Mouse (Mus musculus) CH12.LX (cell line): ENCODE results near the gene Nudt16l1. TPM values are rescaled to one million over a fixed set of nuclear protein-coding genes. Genes with fewer than 3 reads are reported as not detected.

Experiments used
- DNase-seq: peaks from one replicate; pipeline ENCODE4 v3.0.0-alpha.2; 2013; ENCODE audit errors: extremely low read depth
- H3K27ac ChIP-seq: 2 replicates; pipeline ENCODE4 v1.5.1; 2012; ENCODE audit warnings: low read depth, mild to moderate bottlenecking, control low read depth, moderate library complexity; ENCODE audit not compliant: insufficient read depth
- H3K27me3 ChIP-seq: replicated peaks from 2 replicates; pipeline ENCODE3; 2012; ENCODE audit warnings: inconsistent platforms
- H3K36me3 ChIP-seq, 2 experiments: replicated peaks in 1 of 2; 2 replicates each; pipeline versions ENCODE3 to v1.6.1; 2012; ENCODE audit warnings: inconsistent platforms in 1 of 2, low read length in 1 of 2, mild to moderate bottlenecking in 1 of 2, mixed read lengths in 1 of 2, moderate library complexity in 1 of 2; ENCODE audit not compliant: control insufficient read depth in 1 of 2, insufficient read depth in 1 of 2
- H3K4me1 ChIP-seq, 2 experiments: 2 replicates each; pipeline ENCODE4 v1.6.1; 2012; ENCODE audit warnings: inconsistent platforms in 1 of 2, moderate library complexity in 1 of 2; ENCODE audit not compliant: insufficient read depth in 2 of 2, control insufficient read depth in 1 of 2
- H3K4me2 ChIP-seq: 2 replicates; pipeline ENCODE4 v1.6.1; 2012; ENCODE audit warnings: low read depth, mild to moderate bottlenecking, control low read depth; ENCODE audit not compliant: poor library complexity, insufficient read depth, severe bottlenecking
- H3K4me3 ChIP-seq, 3 experiments: fragments of 150-350 bp in 1 of 3; sonication (generic) in 1 of 3; replicated peaks in 1 of 3; 2 replicates each; pipeline versions ENCODE3 to v1.5.1; 2011 to 2012; ENCODE audit warnings: low read depth in 2 of 3, low read length in 2 of 3, mild to moderate bottlenecking in 2 of 3, moderate library complexity in 2 of 3, control low read depth in 1 of 3, improper control_type of control experiment in 1 of 3, inconsistent platforms in 1 of 3, mixed read lengths in 1 of 3; ENCODE audit not compliant: poor library complexity in 1 of 3
- H3K79me2 ChIP-seq: replicated peaks from 2 replicates; pipeline ENCODE4 v1.6.1; 2012; ENCODE audit warnings: mild to moderate bottlenecking, moderate library complexity; ENCODE audit not compliant: control insufficient read depth, poor library complexity, insufficient read depth, severe bottlenecking; ENCODE audit errors: extremely low read depth
- H3K9ac ChIP-seq: 2 replicates; pipeline ENCODE4 v1.6.1; 2012; ENCODE audit warnings: low read depth, mild to moderate bottlenecking, control low read depth, moderate library complexity; ENCODE audit not compliant: insufficient read depth
- H3K9me3 ChIP-seq: replicated peaks from 2 replicates; pipeline ENCODE3; 2012; ENCODE audit warnings: low read length, inconsistent platforms, mixed read lengths
- CHD1 ChIP-seq: IDR thresholded peaks from 2 replicates; pipeline ENCODE4 v1.6.1; 2012; ENCODE audit warnings: low read depth, low read length, improper control_type of control experiment, inconsistent platforms
- E2F4 ChIP-seq: IDR thresholded peaks from 2 replicates; pipeline ENCODE4 v1.6.1; 2011; ENCODE audit warnings: low read depth, low read length, improper control_type of control experiment; ENCODE audit not compliant: insufficient replicate concordance
- ELF1 ChIP-seq: IDR thresholded peaks from 2 replicates; pipeline ENCODE4 v1.6.1; 2014; ENCODE audit warnings: low read depth, mild to moderate bottlenecking, inconsistent platforms, low read length, improper control_type of control experiment
- EP300 ChIP-seq: IDR thresholded peaks from 2 replicates; pipeline ENCODE4 v1.6.1; 2011; ENCODE audit warnings: low read length, improper control_type of control experiment
- ETS1 ChIP-seq: conservative IDR thresholded peaks from 2 replicates; pipeline ENCODE4 v1.6.1; 2012; ENCODE audit warnings: low read depth, mild to moderate bottlenecking, inconsistent platforms, low read length, improper control_type of control experiment, moderate library complexity
- HCFC1 ChIP-seq: IDR thresholded peaks from 2 replicates; pipeline ENCODE4 v1.6.1; 2012; ENCODE audit warnings: low read depth, mild to moderate bottlenecking, inconsistent platforms, low read length, improper control_type of control experiment
- JUND ChIP-seq: conservative IDR thresholded peaks from 2 replicates; pipeline ENCODE4 v1.6.1; 2011; ENCODE audit warnings: low read depth, low read length, improper control_type of control experiment
- MAX ChIP-seq: IDR thresholded peaks from 2 replicates; pipeline ENCODE4 v1.6.1; 2011; ENCODE audit warnings: low read length, improper control_type of control experiment
- MEF2A ChIP-seq: IDR thresholded peaks from 2 replicates; pipeline ENCODE4 v1.6.1; 2014; ENCODE audit warnings: low read depth, mild to moderate bottlenecking, inconsistent platforms, low read length, improper control_type of control experiment, borderline replicate concordance
- PAX5 ChIP-seq: IDR thresholded peaks from 2 replicates; pipeline ENCODE4 v1.6.1; 2012; ENCODE audit warnings: low read length, inconsistent platforms, mixed read lengths
- POLR2A ChIP-seq: IDR thresholded peaks from 2 replicates; pipeline ENCODE4 v1.6.1; 2011; ENCODE audit warnings: low read depth, mild to moderate bottlenecking, improper control_type of control experiment, low read length
- SMC3 ChIP-seq: IDR thresholded peaks from 2 replicates; pipeline ENCODE4 v1.6.1; 2011; ENCODE audit warnings: low read depth, low read length, improper control_type of control experiment
- TBP ChIP-seq: conservative IDR thresholded peaks from 2 replicates; pipeline ENCODE4 v1.6.1; 2011; ENCODE audit warnings: low read depth, low read length, improper control_type of control experiment
- TCF12 ChIP-seq: IDR thresholded peaks from 2 replicates; pipeline ENCODE4 v1.6.1; 2014; ENCODE audit warnings: low read depth, mild to moderate bottlenecking, inconsistent platforms, low read length, improper control_type of control experiment
- UBTF ChIP-seq: IDR thresholded peaks from 2 replicates; pipeline ENCODE4 v1.6.1; 2012; ENCODE audit warnings: low read depth, mild to moderate bottlenecking, inconsistent platforms, low read length, improper control_type of control experiment, moderate library complexity
- USF1 ChIP-seq: IDR thresholded peaks from 2 replicates; pipeline ENCODE4 v1.6.1; 2014; ENCODE audit warnings: low read depth, mild to moderate bottlenecking, inconsistent platforms, low read length, improper control_type of control experiment
- USF2 ChIP-seq: conservative IDR thresholded peaks from 2 replicates; pipeline ENCODE4 v1.6.1; 2011; ENCODE audit warnings: low read depth, low read length, improper control_type of control experiment
- ZC3H11A ChIP-seq: IDR thresholded peaks from 2 replicates; pipeline ENCODE4 v1.6.1; 2012; ENCODE audit warnings: low read depth, mild to moderate bottlenecking, inconsistent platforms, low read length, improper control_type of control experiment
- ZNF384 ChIP-seq: IDR thresholded peaks from 2 replicates; pipeline ENCODE4 v1.6.1; 2012; ENCODE audit warnings: low read depth, low read length, improper control_type of control experiment, inconsistent platforms
- dilution Hi-C: fragments of 300-500 bp; cut with MboI; formaldehyde crosslinking; loops from 2 replicates; pipeline ENCODE4 v1.14.3; 2020; ENCODE audit warnings: low sequenced_read_pairs; ENCODE audit not compliant: extremely low pct_unique_long_range_greater_than_20kb, extremely low pct_ligation_motif_present
- in situ Hi-C: fragments of 300-500 bp; cut with MboI; formaldehyde crosslinking; loops from 3 replicates; pipeline ENCODE4 v1.14.3; 2019; ENCODE audit warnings: low sequenced_read_pairs, low pct_ligation_motif_present, low pct_unique_long_range_greater_than_20kb, mixed read lengths
- polyA plus RNA-seq: library from polyadenylated mRNA; unstranded; fragments of >175 nt; gene quantifications from 2 replicates; pipeline ENCODE4 v1.2.1, GENCODE M21; 2012; ENCODE audit warnings: low read depth; ENCODE audit not compliant: insufficient read length
- total RNA-seq, 2 experiments: library from RNA; depleted of rRNA; stranded (reverse); fragments of 300-350 nt in 1 of 2; fragments of >200 nt in 1 of 2; gene quantifications; 2 replicates each; pipeline ENCODE4 v1.2.3; 2012 to 2014

The Nudt16l1 gene
- total and polyA plus RNA-seq, 3 experiments: 36.3 to 101 (median 65.7) TPM

GRCm38 (mm10) chr16:4906559-4906958 lies 32.0 kb upstream of the Nudt16l1 start:
- DNase-seq: no peak
- H3K4me1 ChIP-seq: peaks cover 26 to 44% of the 10 kb centered on the region in 2 experiments
- no peaks in the 10 kb centered on the region for H3K9me3 ChIP-seq
- TF ChIP-seq TBP: no peak
- TF ChIP-seq HCFC1: no peak
- TF ChIP-seq TCF12: no peak
- TF ChIP-seq USF2: no peak
- no peak for TF ChIP-seq POLR2A
- TF ChIP-seq EP300: no peak
- no peak for TF ChIP-seq MEF2A
- no peak for TF ChIP-seq ZNF384
- no peak for TF ChIP-seq ETS1
- TF ChIP-seq MAX: no peak
- TF ChIP-seq E2F4: no peak
- TF ChIP-seq ELF1: no peak
- no peak for TF ChIP-seq ZC3H11A
- TF ChIP-seq USF1: no peak
- no peak for TF ChIP-seq SMC3
- no peak for TF ChIP-seq JUND
- TF ChIP-seq PAX5: no peak
- TF ChIP-seq, all 38 proteins: peak for 0
- Histone ChIP-seq H3K4me3 (no peak overlapping the region), H3K79me2 (no peaks in the 10 kb centered on the region), H3K36me3 (peaks cover 2 to 3% of the 10 kb centered on the region in 2 experiments), H3K27me3 (no peaks in the 10 kb centered on the region), H3K4me2 (no peak overlapping the region), H3K9ac (no peak overlapping the region), H3K27ac (no peak overlapping the region)
- dilution Hi-C loops: no loop called here
- in situ Hi-C loops: no loop called here

GRCm38 (mm10) chr16:4907386-4907785 lies 31.2 kb upstream of the Nudt16l1 start:
- 0 out of 2 replicates have a peak overlapping the region, but pooled peaks have one; percentile 10 for H3K27ac ChIP-seq
- DNase-seq: no peak
- H3K27me3 ChIP-seq: no peaks in the 10 kb centered on the region
- peaks cover 30 to 52% of the 10 kb centered on the region in 2 experiments for H3K4me1 ChIP-seq
- in situ Hi-C loops (no loop called here), dilution Hi-C loops (no loop called here)
- peak overlapping the region; percentile 54; the same call in 1 of the 2 replicates for H3K9ac ChIP-seq
- H3K9me3 ChIP-seq: no peaks in the 10 kb centered on the region
- H3K4me2 ChIP-seq: peak overlapping the region; percentile 62
- TF ChIP-seq EP300 (no peak), TBP (no peak), UBTF (no peak), MEF2A (no peak), HCFC1 (no peak), CHD1 (no peak)
- no peaks in the 10 kb centered on the region for H3K79me2 ChIP-seq
- H3K4me3 ChIP-seq: peak overlapping the region; percentile 17 to 30 (median 20)
- H3K36me3 ChIP-seq: peaks cover 5 to 7% of the 10 kb centered on the region in 2 experiments
